Mouse (Mus musculus): ENCODE measurements around the gene Rbms1. TPM values are rescaled to one million over a fixed set of nuclear protein-coding genes. Genes with fewer than 3 reads are reported as not detected.

Rbms1 gene
- polyA plus RNA-seq, 1 experiment, result 252 TPM

DNA sequence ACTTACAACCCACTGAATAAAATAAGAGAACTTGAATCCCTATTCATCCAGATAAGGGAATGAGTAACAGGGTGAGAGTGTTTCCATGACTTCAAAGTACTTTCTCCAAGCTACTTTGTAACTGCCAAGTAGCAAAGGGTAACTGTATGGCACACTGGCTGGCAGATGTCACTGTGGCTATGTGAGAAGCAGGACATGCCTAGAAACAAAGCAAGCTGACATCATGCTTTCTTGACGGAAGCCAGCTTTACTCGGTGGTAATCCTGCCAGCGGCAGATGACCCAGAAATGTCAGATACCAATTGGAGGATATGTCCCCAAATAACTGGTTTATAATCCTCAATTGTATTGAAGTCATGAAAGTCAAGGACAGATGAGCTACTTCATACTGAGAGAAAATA is 218.3 kb downstream of the Rbms1 start:
- TF ChIP-seq CTCF (IDR thresholded peaks at IDR 0.05; ENCODE audit: insufficient read depth, low read length), result no peak
- TF ChIP-seq POLR2A (IDR thresholded peaks at IDR 0.05; ENCODE audit: borderline replicate concordance, extremely low read depth, low read depth, low read length), result no peak
- Histone ChIP-seq H3K4me1 (ENCODE audit: control insufficient read depth, insufficient read depth, low read length) (no peaks in the 10 kb centered on the region; the same call in 1 of the 2 replicates), H3K4me3 (replicated peaks; ENCODE audit: extremely low read depth, low read depth, low read length) (no peak overlapping the region)
- no peak for DNase-seq
- WGBS, result 44% methylated on average over 3 of the region's 3 CpGs

DNA sequence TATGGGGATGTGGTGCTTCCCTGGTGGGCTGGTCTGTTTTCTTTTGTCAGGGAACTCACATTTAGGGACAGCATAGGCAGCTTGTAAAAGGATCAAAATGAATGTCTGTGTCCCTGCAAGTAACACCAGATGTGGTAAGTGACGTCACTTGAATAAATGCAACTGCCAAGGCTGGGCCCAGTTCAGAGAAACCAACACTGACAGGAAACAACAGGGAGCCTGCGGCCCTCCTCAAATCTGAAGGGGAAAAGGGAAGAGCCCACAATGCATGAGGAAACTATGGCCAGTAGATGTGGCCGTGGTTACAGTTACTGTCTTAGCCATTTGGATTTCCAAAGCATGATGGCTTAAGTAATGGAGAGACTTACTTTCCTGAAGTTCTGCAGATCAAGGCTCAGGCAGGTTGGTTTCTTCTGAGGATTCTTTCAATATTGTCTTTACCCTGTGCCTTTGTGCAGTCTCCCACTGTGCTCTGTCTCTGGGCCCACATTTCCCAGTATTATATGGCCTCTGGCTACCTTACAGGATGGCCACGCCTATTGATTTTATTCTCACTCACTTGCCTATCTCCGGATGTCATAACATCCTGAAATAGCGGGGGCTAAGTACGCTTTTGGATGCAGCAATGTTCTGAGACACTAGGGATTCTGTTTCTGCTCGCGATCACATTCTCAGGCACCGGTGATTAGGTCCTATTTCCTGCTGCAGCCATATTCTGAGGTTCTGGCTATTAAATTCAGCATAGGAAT is 223.4 kb downstream of the Rbms1 start:
- H3K4me1 ChIP-seq (ENCODE audit: control insufficient read depth, insufficient read depth, low read length), result peaks cover 3% of the 10 kb centered on the region; the same call in 1 of the 2 replicates
- DNase-seq, result no peak
- no peak for TF ChIP-seq POLR2A (IDR thresholded peaks at IDR 0.05; ENCODE audit: borderline replicate concordance, extremely low read depth, low read depth, low read length)
- no peak for TF ChIP-seq CTCF (IDR thresholded peaks at IDR 0.05; ENCODE audit: insufficient read depth, low read length)
- 42% methylated on average over 10 of the region's 10 CpGs for WGBS
- no peak overlapping the region for H3K4me3 ChIP-seq (replicated peaks; ENCODE audit: extremely low read depth, low read depth, low read length)

- 69% methylated on average over 6 of the region's 6 CpGs for WGBS
- H3K4me1 ChIP-seq (ENCODE audit: control insufficient read depth, insufficient read depth, low read length), result no peaks in the 10 kb centered on the region; the same call in 1 of the 2 replicates
- DNase-seq, result no peak
- no peak for TF ChIP-seq POLR2A (IDR thresholded peaks at IDR 0.05; ENCODE audit: borderline replicate concordance, extremely low read depth, low read depth, low read length)
- peak; percentile 37; the same call in 1 of the 2 replicates for TF ChIP-seq CTCF (IDR thresholded peaks at IDR 0.05; ENCODE audit: insufficient read depth, low read length)
- no peak overlapping the region for H3K4me3 ChIP-seq (replicated peaks; ENCODE audit: extremely low read depth, low read depth, low read length)
These were observed 232.1 kb downstream of the Rbms1 start for GRCm38 (mm10) chr2:60730929-60731328.

- no peak for TF ChIP-seq POLR2A (IDR thresholded peaks at IDR 0.05; ENCODE audit: borderline replicate concordance, extremely low read depth, low read depth, low read length)
- TF ChIP-seq CTCF (IDR thresholded peaks at IDR 0.05; ENCODE audit: insufficient read depth, low read length), result no peak
- Histone ChIP-seq H3K4me1 (ENCODE audit: control insufficient read depth, insufficient read depth, low read length) (no peaks in the 10 kb centered on the region; the same call in 1 of the 2 replicates), H3K4me3 (replicated peaks; ENCODE audit: extremely low read depth, low read depth, low read length) (no peak overlapping the region)
- 31% methylated on average over 3 of the region's 3 CpGs for WGBS
- no peak for DNase-seq
These were observed 233.0 kb downstream of the Rbms1 start for GRCm38 (mm10) chr2:60730024-60730423.

GRCm38 (mm10) chr2:60728902-60729585 is 233.9 kb downstream of the Rbms1 start:
- 64% methylated on average over 10 of the region's 10 CpGs for WGBS
- Histone ChIP-seq H3K4me3 (replicated peaks; ENCODE audit: extremely low read depth, low read depth, low read length) (no peak overlapping the region), H3K4me1 (ENCODE audit: control insufficient read depth, insufficient read depth, low read length) (no peaks in the 10 kb centered on the region; the same call in 1 of the 2 replicates)
- no peak for TF ChIP-seq POLR2A (IDR thresholded peaks at IDR 0.05; ENCODE audit: borderline replicate concordance, extremely low read depth, low read depth, low read length)
- TF ChIP-seq CTCF (IDR thresholded peaks at IDR 0.05; ENCODE audit: insufficient read depth, low read length), result no peak
- DNase-seq, result no peak

GRCm38 (mm10) chr2:60724660-60725059 is 238.3 kb downstream of the Rbms1 start:
- H3K4me1 ChIP-seq (ENCODE audit: control insufficient read depth, insufficient read depth, low read length), result peaks cover 2% of the 10 kb centered on the region; the same call in 1 of the 2 replicates
- no peak overlapping the region for H3K4me3 ChIP-seq (replicated peaks; ENCODE audit: extremely low read depth, low read depth, low read length)
- DNase-seq, result peak; percentile 0
- TF ChIP-seq CTCF (IDR thresholded peaks at IDR 0.05; ENCODE audit: insufficient read depth, low read length), result no peak
- TF ChIP-seq POLR2A (IDR thresholded peaks at IDR 0.05; ENCODE audit: borderline replicate concordance, extremely low read depth, low read depth, low read length), result no peak
- WGBS, result 92% methylated on average over 2 of the region's 2 CpGs

DNA sequence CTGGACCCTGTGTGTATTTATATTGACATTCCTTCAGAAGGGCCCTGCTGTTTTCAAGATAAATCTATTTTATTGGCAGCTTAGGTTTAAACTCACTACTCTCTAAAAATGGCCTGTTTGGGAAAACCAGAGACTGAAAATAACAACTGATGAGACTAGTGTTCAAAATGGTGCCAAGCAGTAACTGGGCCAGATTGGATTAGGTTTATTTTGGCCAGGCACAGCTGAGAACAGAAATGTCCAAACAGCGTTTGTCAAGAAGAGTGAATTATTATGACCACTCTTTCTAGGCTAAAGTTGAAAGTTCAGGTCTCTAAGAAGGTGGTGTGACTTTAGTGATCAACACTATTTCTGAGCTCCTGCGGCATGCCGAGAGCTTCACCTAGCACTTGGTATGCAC is 240.0 kb downstream of the Rbms1 start:
- peak; percentile 2 for DNase-seq
- Histone ChIP-seq H3K4me1 (ENCODE audit: control insufficient read depth, insufficient read depth, low read length) (peaks cover 2% of the 10 kb centered on the region; the same call in 1 of the 2 replicates), H3K4me3 (replicated peaks; ENCODE audit: extremely low read depth, low read depth, low read length) (no peak overlapping the region)
- 67% methylated on average over 3 of the region's 3 CpGs for WGBS
- TF ChIP-seq CTCF (IDR thresholded peaks at IDR 0.05; ENCODE audit: insufficient read depth, low read length), result no peak
- TF ChIP-seq POLR2A (IDR thresholded peaks at IDR 0.05; ENCODE audit: borderline replicate concordance, extremely low read depth, low read depth, low read length), result no peak

DNA sequence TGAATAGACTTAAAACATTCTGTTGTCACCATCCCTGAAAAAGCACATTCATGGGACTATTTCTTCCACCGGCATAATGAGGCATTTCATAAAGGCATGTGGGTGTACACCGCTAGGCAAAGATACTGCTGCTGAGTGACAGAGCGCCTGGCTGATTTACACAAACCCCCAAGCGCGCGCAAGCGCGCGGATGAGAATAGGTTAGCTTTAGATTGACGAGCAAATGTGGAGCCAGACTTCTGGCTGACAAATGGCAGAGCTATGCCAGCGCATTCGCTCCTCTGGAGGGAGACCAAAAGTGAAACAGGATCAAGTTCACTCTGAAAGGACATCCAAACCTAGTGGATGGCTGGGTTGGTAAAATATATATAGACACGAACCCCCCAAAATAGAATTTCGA is 240.5 kb downstream of the Rbms1 start, which contains the start of gene Itgb6:
Itgb6 (minus strand) TSS at position 130 of the 400 bp plus-strand sequence.
- Histone ChIP-seq H3K4me1 (ENCODE audit: control insufficient read depth, insufficient read depth, low read length) (peaks cover 2% of the 10 kb centered on the region; the same call in 1 of the 2 replicates), H3K4me3 (replicated peaks; ENCODE audit: extremely low read depth, low read depth, low read length) (no peak within 1 kb of the TSS)
- TF ChIP-seq POLR2A (IDR thresholded peaks at IDR 0.05; ENCODE audit: borderline replicate concordance, extremely low read depth, low read depth, low read length) (no peak), CTCF (IDR thresholded peaks at IDR 0.05; ENCODE audit: insufficient read depth, low read length) (no peak)
- WGBS, result 77% methylated on average over 14 of the region's 14 CpGs
- peak; percentile 6 for DNase-seq

GRCm38 (mm10) chr2:60720906-60721305 is 242.1 kb downstream of the Rbms1 start:
- peaks cover 2% of the 10 kb centered on the region; the same call in 1 of the 2 replicates for H3K4me1 ChIP-seq (ENCODE audit: control insufficient read depth, insufficient read depth, low read length)
- no peak overlapping the region for H3K4me3 ChIP-seq (replicated peaks; ENCODE audit: extremely low read depth, low read depth, low read length)
- WGBS, result 11% methylated on average over 5 of the region's 5 CpGs
- peak; percentile 25 for DNase-seq
- TF ChIP-seq POLR2A (IDR thresholded peaks at IDR 0.05; ENCODE audit: borderline replicate concordance, extremely low read depth, low read depth, low read length), result no peak
- TF ChIP-seq CTCF (IDR thresholded peaks at IDR 0.05; ENCODE audit: insufficient read depth, low read length), result peak; percentile 15; the same call in 1 of the 2 replicates
